Comparison of ENCODE assay signal across 11 mouse cellular contexts in the genomic region with DNA sequence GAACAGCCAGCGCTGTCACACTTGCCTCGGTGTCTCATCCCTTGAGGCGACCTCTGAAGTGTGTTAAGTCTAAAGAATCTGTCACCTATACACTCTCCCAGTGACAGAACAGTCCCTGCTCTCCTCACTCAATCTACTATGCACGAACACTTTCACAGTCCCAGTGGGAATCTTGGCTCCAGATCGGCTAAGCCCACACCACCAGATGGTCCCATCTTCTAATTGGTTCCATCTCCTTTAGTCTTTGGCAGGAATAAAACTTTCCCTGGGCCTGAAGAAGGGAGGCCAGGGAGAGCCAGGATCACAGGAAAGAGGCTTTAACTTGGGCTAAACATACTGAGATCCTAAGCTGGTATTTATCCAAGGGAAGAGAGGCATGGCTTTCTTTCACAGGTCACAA. TPM values are rescaled to one million over a fixed set of nuclear protein-coding genes. Genes with fewer than 3 reads are reported as not detected.
DNase-seq lines count a peak whose midpoint lies in the region; ATAC-seq lines count a peak whose summit lies in the region.
"Had no signal": no experiment of that assay in that cellular context is flagged by ENCODE, and none has a peak within 500 bp of the region (broad histone marks: within the 10 kb centered on the region; RNA-seq: fewer than 3 reads in every experiment).

No protein-coding gene starts in this region.

- no peak overlapping the region for H3K9ac ChIP-seq in midbrain, embryonic 11.5 days (ENCODE audit: low read length)
- H3K9ac ChIP-seq in midbrain, embryonic 16.5 days (ENCODE audit: low read depth, low read length): no peak overlapping the region
- H3K9ac ChIP-seq: hindbrain, embryonic 12.5 days; limb, embryonic 15.5 days; lung, embryonic 15.5 days; midbrain, embryonic 15.5 days had no signal

- WGBS in midbrain, embryonic 11.5 days: 76% methylated on average over 5 of the region's 5 CpGs
- WGBS in midbrain, embryonic 16.5 days: 69% methylated on average over 5 of the region's 5 CpGs

- no peak for ATAC-seq in midbrain, embryonic 11.5 days (ENCODE audit: low FRiP score)
- no peak for ATAC-seq in midbrain, embryonic 16.5 days
- ATAC-seq: midbrain, embryonic 15.5 days had no signal

- H3K4me2 ChIP-seq in midbrain, embryonic 11.5 days: no peak overlapping the region
- H3K4me2 ChIP-seq in midbrain, embryonic 16.5 days (ENCODE audit: low read length): no peak overlapping the region
- H3K4me2 ChIP-seq: hindbrain, embryonic 12.5 days; limb, embryonic 15.5 days; lung, embryonic 15.5 days; midbrain, embryonic 15.5 days had no signal

- no peaks in the 10 kb centered on the region for H3K36me3 ChIP-seq in midbrain, embryonic 11.5 days (ENCODE audit: control insufficient read depth, insufficient read depth, low read length)
- H3K36me3 ChIP-seq in midbrain, embryonic 16.5 days (ENCODE audit: control insufficient read depth, insufficient read depth, low read length): no peaks in the 10 kb centered on the region
- H3K36me3 ChIP-seq: hindbrain, embryonic 12.5 days; limb, embryonic 15.5 days; lung, embryonic 15.5 days; midbrain, embryonic 15.5 days had no signal

- no peak overlapping the region for H3K4me3 ChIP-seq in midbrain, embryonic 11.5 days (ENCODE audit: low read depth, low read length)
- no peak overlapping the region for H3K4me3 ChIP-seq in midbrain, embryonic 16.5 days (ENCODE audit: low read depth, low read length)
- H3K4me3 ChIP-seq: hindbrain, embryonic 12.5 days; limb, embryonic 15.5 days; lung, embryonic 15.5 days; midbrain, embryonic 15.5 days had no signal

- H3K27ac ChIP-seq in midbrain, embryonic 11.5 days (ENCODE audit: low read depth, low read length): no peak overlapping the region
- H3K27ac ChIP-seq in midbrain, embryonic 16.5 days (ENCODE audit: low read length): no peak overlapping the region
- H3K27ac ChIP-seq: hindbrain, embryonic 12.5 days; limb, embryonic 15.5 days; lung, embryonic 15.5 days; midbrain, embryonic 15.5 days had no signal

- DNase-seq in midbrain, embryonic 11.5 days (ENCODE audit: low spot score, missing footprints): peak; percentile 12
- peak; percentile 27 for DNase-seq in cerebellum, adult 8-10 months
- peak; percentile 74 to 77 for DNase-seq in layer of hippocampus, adult 8-10 months (ENCODE audit: low spot score in 2 of 2)
- DNase-seq in right cerebral cortex, postnatal 25 days: peak; percentile 55
- DNase-seq in natural killer cell, adult 2 months (ENCODE audit: low spot score in 2 of 2): no peak
- DNase-seq in spleen, adult 12 weeks (ENCODE audit: low spot score): no peak

- H3K9me3 ChIP-seq in midbrain, embryonic 11.5 days (ENCODE audit: control insufficient read depth, low read length): no peaks in the 10 kb centered on the region
- no peaks in the 10 kb centered on the region for H3K9me3 ChIP-seq in midbrain, embryonic 16.5 days (replicated peaks; ENCODE audit: control insufficient read depth, low read length, poor library complexity, severe bottlenecking)
- H3K9me3 ChIP-seq: hindbrain, embryonic 12.5 days; limb, embryonic 15.5 days; lung, embryonic 15.5 days; midbrain, embryonic 15.5 days had no signal

- H3K27me3 ChIP-seq in midbrain, embryonic 11.5 days (ENCODE audit: control insufficient read depth, insufficient read depth, low read length): no peaks in the 10 kb centered on the region
- no peaks in the 10 kb centered on the region for H3K27me3 ChIP-seq in midbrain, embryonic 16.5 days (ENCODE audit: control insufficient read depth, insufficient read depth, low read depth, low read length)
- H3K27me3 ChIP-seq: hindbrain, embryonic 12.5 days; limb, embryonic 15.5 days; lung, embryonic 15.5 days; midbrain, embryonic 15.5 days had no signal

- no peaks in the 10 kb centered on the region for H3K4me1 ChIP-seq in midbrain, embryonic 11.5 days (ENCODE audit: control insufficient read depth, insufficient read depth, low read length)
- no peaks in the 10 kb centered on the region for H3K4me1 ChIP-seq in midbrain, embryonic 16.5 days (ENCODE audit: control insufficient read depth, insufficient read depth, low read length)
- H3K4me1 ChIP-seq: hindbrain, embryonic 12.5 days; limb, embryonic 15.5 days; lung, embryonic 15.5 days; midbrain, embryonic 15.5 days had no signal

RNA-seq across cellular contexts. Expression of a gene that starts 19.3 kb away (rescaled TPM):
- polyA plus RNA-seq in midbrain, embryonic 11.5 days (2014; fragmentation: Nextera tagmentation; extraction: Ambion mirVana): 1.8 and 3.1 TPM in 2 replicates
- polyA plus RNA-seq in midbrain, embryonic 16.5 days (2015; fragmentation: Nextera tagmentation; extraction: Ambion mirVana): 62.5 and 63.7 TPM in 2 replicates
- total RNA-seq in layer of hippocampus, adult 8-10 months (2022): 100 to 1,000 TPM; 597 to 781 (median 683) TPM

Comparison
In these comparisons a context has a peak if more than half of its experiments do, and no peak if none do; other contexts are left out.
1. RNA of a gene that starts 19.3 kb away (polyA plus RNA-seq): 62.5 to 63.7 TPM in midbrain, embryonic 16.5 days; 1.8 to 3.1 TPM in midbrain, embryonic 11.5 days; every median in the first group is over 10 times any median in the second.
2. DNase-seq: peak in midbrain, embryonic 11.5 days (single experiment), cerebellum, adult 8-10 months (single experiment), layer of hippocampus, adult 8-10 months (2 of 2) and right cerebral cortex, postnatal 25 days (single experiment); none in natural killer cell, adult 2 months (0 of 2) and spleen, adult 12 weeks (single experiment).